Mouse (Mus musculus): ENCODE data around the gene Lmx1a.

Lmx1a gene

GRCm38 (mm10) chr1:167689232-167689261 lies at the start of gene Lmx1a:
Gene Lmx1a (plus strand): TSS chr1:167689237.
- no peak for DNase-seq (ENCODE audit: low read depth)

GRCm38 (mm10) chr1:167644866-167645537 lies 44.0 kb upstream of the Lmx1a start:
- peak; percentile 31 for DNase-seq (ENCODE audit: low read depth)

- DNase-seq (ENCODE audit: low read depth), result no peak
Observed at GRCm38 (mm10) chr1:167648670-167649069, 40.4 kb upstream of the Lmx1a start.

- DNase-seq (ENCODE audit: low read depth), result no peak
Observed at GRCm38 (mm10) chr1:167649122-167649633, 39.9 kb upstream of the Lmx1a start.

GRCm38 (mm10) chr1:167652336-167652735 lies 36.7 kb upstream of the Lmx1a start:
- DNase-seq (ENCODE audit: low read depth), result no peak

- no peak for DNase-seq (ENCODE audit: low read depth)
Observed at GRCm38 (mm10) chr1:167659065-167659464, 30.0 kb upstream of the Lmx1a start.

- no peak for DNase-seq (ENCODE audit: low read depth)
Observed at GRCm38 (mm10) chr1:167660521-167661101, 28.4 kb upstream of the Lmx1a start.

GRCm38 (mm10) chr1:167661123-167661522 lies 27.9 kb upstream of the Lmx1a start:
- no peak for DNase-seq (ENCODE audit: low read depth)

- no peak for DNase-seq (ENCODE audit: low read depth)
Observed at GRCm38 (mm10) chr1:167663136-167663535, 25.9 kb upstream of the Lmx1a start.

GRCm38 (mm10) chr1:167669796-167670195 lies 19.2 kb upstream of the Lmx1a start:
- peak; percentile 14 for DNase-seq (ENCODE audit: low read depth)

- DNase-seq (ENCODE audit: low read depth), result no peak
Observed at GRCm38 (mm10) chr1:167672433-167672987, 16.5 kb upstream of the Lmx1a start.

- DNase-seq (ENCODE audit: low read depth), result no peak
Observed at GRCm38 (mm10) chr1:167679061-167679460, 10.0 kb upstream of the Lmx1a start.

GRCm38 (mm10) chr1:167688001-167688346 lies 1.1 kb upstream of the Lmx1a start:
- DNase-seq (ENCODE audit: low read depth), result no peak

- DNase-seq (ENCODE audit: low read depth), result no peak
Observed at GRCm38 (mm10) chr1:167688347-167689231, 448 bp upstream of the Lmx1a start.

GRCm38 (mm10) chr1:167689262-167690137 lies 463 bp downstream of the Lmx1a start:
- no peak for DNase-seq (ENCODE audit: low read depth)

- no peak for DNase-seq (ENCODE audit: low read depth)
Observed at GRCm38 (mm10) chr1:167690138-167690710, 1.2 kb downstream of the Lmx1a start.

GRCm38 (mm10) chr1:167690716-167691550 lies 1.9 kb downstream of the Lmx1a start:
- no peak for DNase-seq (ENCODE audit: low read depth)

GRCm38 (mm10) chr1:167691911-167692682 lies 3.1 kb downstream of the Lmx1a start:
- DNase-seq (ENCODE audit: low read depth), result no peak

GRCm38 (mm10) chr1:167692683-167693045 lies 3.6 kb downstream of the Lmx1a start:
- no peak for DNase-seq (ENCODE audit: low read depth)

Measured in c-Kit-positive CD71-negative TER-119-negative erythroid progenitor cells, embryonic 14.5 days (primary cell).